Mouse (Mus musculus) megakaryocyte-erythroid progenitor cell, adult 5-6 weeks (primary cell): Measurements from ENCODE around the gene Aqp7. TPM values are rescaled to one million over a fixed set of nuclear protein-coding genes. Genes with fewer than 3 reads are reported as not detected.

ENCODE experiments used
- ATAC-seq: replicated peaks from 2 replicates; pipeline ENCODE4 v1.8.0; 2016; ENCODE audit warnings: mild to moderate bottlenecking, inconsistent platforms; ENCODE audit not compliant: severe bottlenecking, poor library complexity, low FRiP score, low TSS enrichment
- total RNA-seq, 2 experiments: library from RNA; stranded (forward) in 1 of 2; stranded (reverse) in 1 of 2; fragments of 200-1000, 215-1000 nt in 1 of 2; fragments of >200 nt in 1 of 2; fragmentation: Nextera tagmentation in 1 of 2; gene quantifications; 2 replicates each; pipeline ENCODE4 v1.2.3; 2014 to 2017

Gene Aqp7
- total RNA-seq (2014; fragmentation: Nextera tagmentation) = not detected in 2 replicates
- total RNA-seq (2017) = not detected in 2 replicates

- no peak for ATAC-seq
Measured at GRCm38 (mm10) chr4:41047524-41048271, at the start of gene Aqp7. Gene Aqp7 (minus strand): TSS chr4:41048139.

- no peak for ATAC-seq
Measured at GRCm38 (mm10) chr4:41097381-41097780, 49.4 kb upstream of the Aqp7 start.

- ATAC-seq = 0 out of 2 replicates have a peak, but pooled peaks have one; percentile 36
Measured at GRCm38 (mm10) chr4:41096794-41097193, 48.9 kb upstream of the Aqp7 start.

- no peak for ATAC-seq
Measured at GRCm38 (mm10) chr4:41096169-41096568, 48.2 kb upstream of the Aqp7 start.

GRCm38 (mm10) chr4:41094361-41094760 lies 46.4 kb upstream of the Aqp7 start:
- no peak for ATAC-seq

GRCm38 (mm10) chr4:41092958-41093357 lies 45.0 kb upstream of the Aqp7 start:
- ATAC-seq = no peak

GRCm38 (mm10) chr4:41091391-41091790 lies 43.5 kb upstream of the Aqp7 start:
- no peak for ATAC-seq

- no peak for ATAC-seq
Measured at GRCm38 (mm10) chr4:41089705-41090104, 41.8 kb upstream of the Aqp7 start.

GRCm38 (mm10) chr4:41089189-41089588 lies 41.2 kb upstream of the Aqp7 start:
- ATAC-seq = no peak

- ATAC-seq = peak; percentile 87
Measured at GRCm38 (mm10) chr4:41087459-41088298, 39.7 kb upstream of the Aqp7 start.

- peak; percentile 27; the same call in 1 of the 2 replicates for ATAC-seq
Measured at GRCm38 (mm10) chr4:41086947-41087346, 39.0 kb upstream of the Aqp7 start.

- no peak for ATAC-seq
Measured at GRCm38 (mm10) chr4:41084819-41085218, 36.9 kb upstream of the Aqp7 start.

GRCm38 (mm10) chr4:41082803-41083202 lies 34.9 kb upstream of the Aqp7 start:
- peak; percentile 77 for ATAC-seq

GRCm38 (mm10) chr4:41081733-41082132 lies 33.8 kb upstream of the Aqp7 start:
- peak; percentile 80 for ATAC-seq

GRCm38 (mm10) chr4:41078726-41079125 lies 30.8 kb upstream of the Aqp7 start:
- ATAC-seq = no peak

GRCm38 (mm10) chr4:41074461-41074860 lies 26.5 kb upstream of the Aqp7 start:
- ATAC-seq = no peak

GRCm38 (mm10) chr4:41073008-41073817 lies 25.3 kb upstream of the Aqp7 start:
- no peak for ATAC-seq

GRCm38 (mm10) chr4:41071500-41072429 lies 23.8 kb upstream of the Aqp7 start:
- no peak for ATAC-seq

GRCm38 (mm10) chr4:41065196-41065595 lies 17.3 kb upstream of the Aqp7 start:
- no peak for ATAC-seq
